In the genomic region with DNA sequence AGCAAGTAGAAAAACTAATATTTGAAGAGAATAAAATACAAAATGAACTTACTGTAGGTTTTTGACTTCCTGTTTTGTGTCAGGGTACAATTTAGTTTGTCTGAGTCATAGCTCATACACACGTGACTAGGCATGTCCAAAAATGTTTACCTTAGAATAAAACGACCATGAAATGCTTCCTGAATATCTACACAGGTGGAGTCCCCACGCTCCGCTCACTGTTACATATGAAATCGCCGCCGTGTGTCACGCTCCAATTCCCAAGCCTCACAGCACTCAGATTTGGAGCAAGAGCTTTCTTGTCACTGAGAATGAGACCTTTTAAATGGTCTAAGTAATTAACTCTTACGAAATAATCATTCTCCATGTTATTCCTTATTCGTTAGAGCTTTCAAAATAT, we compare ENCODE assay signal across 14 mouse cellular contexts.
A peak's percentile ranks its signal among the peaks of the same experiment; 100 is the strongest.
DNase-seq lines count a peak whose midpoint lies in the region; ATAC-seq lines count a peak whose summit lies in the region.
"Had no signal": no experiment of that assay in that cellular context is flagged by ENCODE, and none has a peak within 500 bp of the region (broad histone marks: within the 10 kb centered on the region; RNA-seq: fewer than 3 reads in every experiment).

No protein-coding gene starts in this region.

- no peaks in the 10 kb centered on the region for H3K27me3 ChIP-seq in midbrain, embryonic 11.5 days (ENCODE audit: control insufficient read depth, insufficient read depth, low read length)
- no peaks in the 10 kb centered on the region for H3K27me3 ChIP-seq in midbrain, embryonic 10.5 days (ENCODE audit: low read depth, poor library complexity, severe bottlenecking)
- H3K27me3 ChIP-seq in forebrain, embryonic 12.5 days, result no peaks in the 10 kb centered on the region
- no peaks in the 10 kb centered on the region for H3K27me3 ChIP-seq in midbrain, embryonic 12.5 days
- H3K27me3 ChIP-seq: embryonic facial prominence, embryonic 15.5 days; kidney, embryonic 15.5 days; liver, embryonic 12.5 days had no signal

- H3K4me3 ChIP-seq in midbrain, embryonic 11.5 days (ENCODE audit: low read depth, low read length), result no peak overlapping the region
- no peak overlapping the region for H3K4me3 ChIP-seq in midbrain, embryonic 10.5 days
- no peak overlapping the region for H3K4me3 ChIP-seq in forebrain, embryonic 12.5 days (replicated peaks)
- H3K4me3 ChIP-seq in midbrain, embryonic 12.5 days, result no peak overlapping the region
- H3K4me3 ChIP-seq: embryonic facial prominence, embryonic 15.5 days; gastrocnemius, adult 2 months; kidney, embryonic 15.5 days; liver, embryonic 12.5 days had no signal

- no peaks in the 10 kb centered on the region for H3K36me3 ChIP-seq in midbrain, embryonic 11.5 days (ENCODE audit: control insufficient read depth, insufficient read depth, low read length)
- H3K36me3 ChIP-seq in midbrain, embryonic 10.5 days, result no peaks in the 10 kb centered on the region
- H3K36me3 ChIP-seq in forebrain, embryonic 12.5 days (replicated peaks), result no peaks in the 10 kb centered on the region
- H3K36me3 ChIP-seq in midbrain, embryonic 12.5 days, result no peaks in the 10 kb centered on the region
- H3K36me3 ChIP-seq: embryonic facial prominence, embryonic 15.5 days; kidney, embryonic 15.5 days; liver, embryonic 12.5 days had no signal

- H3K4me1 ChIP-seq in midbrain, embryonic 11.5 days (ENCODE audit: control insufficient read depth, insufficient read depth, low read length), result peaks cover 2% of the 10 kb centered on the region; the same call in 1 of the 2 replicates
- peaks cover 12% of the 10 kb centered on the region for H3K4me1 ChIP-seq in midbrain, embryonic 10.5 days
- H3K4me1 ChIP-seq in forebrain, embryonic 12.5 days, result peaks cover 10% of the 10 kb centered on the region; the same call in 1 of the 2 replicates
- peaks cover 6% of the 10 kb centered on the region for H3K4me1 ChIP-seq in midbrain, embryonic 12.5 days
- H3K4me1 ChIP-seq: embryonic facial prominence, embryonic 15.5 days; kidney, embryonic 15.5 days; liver, embryonic 12.5 days had no signal

- no peak overlapping the region for H3K4me2 ChIP-seq in midbrain, embryonic 11.5 days
- no peak overlapping the region for H3K4me2 ChIP-seq in forebrain, embryonic 12.5 days
- no peak overlapping the region for H3K4me2 ChIP-seq in midbrain, embryonic 12.5 days (replicated peaks)
- H3K4me2 ChIP-seq: embryonic facial prominence, embryonic 15.5 days; kidney, embryonic 15.5 days; liver, embryonic 12.5 days had no signal

- H3K9ac ChIP-seq in midbrain, embryonic 11.5 days (ENCODE audit: low read length), result no peak overlapping the region
- H3K9ac ChIP-seq in forebrain, embryonic 12.5 days, result no peak overlapping the region
- H3K9ac ChIP-seq in midbrain, embryonic 12.5 days (replicated peaks), result no peak overlapping the region
- H3K9ac ChIP-seq: embryonic facial prominence, embryonic 15.5 days; kidney, embryonic 15.5 days; liver, embryonic 12.5 days had no signal

- DNase-seq in midbrain, embryonic 11.5 days (ENCODE audit: low spot score, missing footprints), result peak; percentile 71
- no peak for DNase-seq in midbrain, embryonic 10.5 days (ENCODE audit: low spot score)
- peak; percentile 47 for DNase-seq in retina, postnatal 1 day
- DNase-seq in kidney, postnatal 14 days, result no peak
- no peak for DNase-seq in kidney, postnatal 4 days
- no peak for DNase-seq in thymus, postnatal 36 days
- DNase-seq: gastrocnemius, adult 2 months; lung, postnatal 36 days had no signal

- H3K27ac ChIP-seq in midbrain, embryonic 11.5 days (ENCODE audit: low read depth, low read length), result no peak overlapping the region
- H3K27ac ChIP-seq in midbrain, embryonic 10.5 days (replicated peaks), result no peak overlapping the region
- no peak overlapping the region for H3K27ac ChIP-seq in forebrain, embryonic 12.5 days
- no peak overlapping the region for H3K27ac ChIP-seq in midbrain, embryonic 12.5 days (replicated peaks)
- H3K27ac ChIP-seq: embryonic facial prominence, embryonic 15.5 days; gastrocnemius, adult 2 months; kidney, embryonic 15.5 days; liver, embryonic 12.5 days; stomach, postnatal 0 days had no signal

- ATAC-seq in midbrain, embryonic 11.5 days (ENCODE audit: low FRiP score), result 0 out of 2 replicates have a peak, but pooled peaks have one; percentile 40
- ATAC-seq in forebrain, embryonic 12.5 days (ENCODE audit: low FRiP score), result peak; percentile 62
- 0 out of 2 replicates have a peak, but pooled peaks have one; percentile 38 for ATAC-seq in midbrain, embryonic 12.5 days (ENCODE audit: low FRiP score, low read depth)
- ATAC-seq: liver, embryonic 12.5 days had no signal

- 77% methylated on average over 10 of the region's 10 CpGs for WGBS in midbrain, embryonic 11.5 days
- 83% methylated on average over 10 of the region's 10 CpGs for WGBS in midbrain, embryonic 10.5 days
- WGBS in forebrain, embryonic 12.5 days, result 60% methylated on average over 10 of the region's 10 CpGs
- WGBS in midbrain, embryonic 12.5 days, result 66% methylated on average over 10 of the region's 10 CpGs

- H3K9me3 ChIP-seq in midbrain, embryonic 11.5 days (ENCODE audit: control insufficient read depth, low read length), result no peaks in the 10 kb centered on the region
- H3K9me3 ChIP-seq in midbrain, embryonic 10.5 days (replicated peaks), result no peaks in the 10 kb centered on the region
- H3K9me3 ChIP-seq in forebrain, embryonic 12.5 days, result no peaks in the 10 kb centered on the region
- H3K9me3 ChIP-seq in midbrain, embryonic 12.5 days, result no peaks in the 10 kb centered on the region
- H3K9me3 ChIP-seq: embryonic facial prominence, embryonic 15.5 days; kidney, embryonic 15.5 days; liver, embryonic 12.5 days had no signal

Comparison
In these comparisons a context has a peak if more than half of its experiments do, and no peak if none do; other contexts are left out.
1. DNase-seq: peak in midbrain, embryonic 11.5 days (single experiment) and retina, postnatal 1 day (single experiment); none in midbrain, embryonic 10.5 days (single experiment), kidney, postnatal 14 days (single experiment), kidney, postnatal 4 days (0 of 2) and thymus, postnatal 36 days (0 of 2).
2. Peak in every context shown above with its lines, with median percentiles within 50 percentile points of each other: ATAC-seq.